Mouse (Mus musculus): ENCODE results near the gene Slc16a12.

- TF ChIP-seq CTCF (IDR thresholded peaks at IDR 0.05; ENCODE audit: low read depth) (peak; percentile 80), EP300 (optimal IDR thresholded peaks at IDR 0.05) (no peak)
Measured at GRCm38 (mm10) chr19:34684857-34685256, 62.2 kb downstream of the Slc16a12 start.

All from stomach, postnatal 0 days (tissue).